21 mouse cellular contexts compared by ENCODE assay signal in genomic region chr3:107216400-107217100, GRCm38 (mm10). TPM values are rescaled to one million over a fixed set of nuclear protein-coding genes. Genes with fewer than 3 reads are reported as not detected.
"Had no signal": no experiment of that assay in that cellular context is flagged by ENCODE, and none has a peak within 500 bp of the region (broad histone marks: within the 10 kb centered on the region; RNA-seq: fewer than 3 reads in every experiment).

No protein-coding gene starts in this region.

- H3K9me3 ChIP-seq: limb, embryonic 10.5 days; liver, embryonic 15.5 days; neural tube, embryonic 12.5 days had no signal

- H3K36me3 ChIP-seq: limb, embryonic 10.5 days; liver, embryonic 15.5 days; neural tube, embryonic 12.5 days had no signal

- H3K4me2 ChIP-seq: liver, embryonic 11.5 days; liver, embryonic 15.5 days; neural tube, embryonic 12.5 days had no signal

- H3K4me1 ChIP-seq: limb, embryonic 10.5 days; liver, embryonic 15.5 days; neural tube, embryonic 12.5 days had no signal

- H3K9ac ChIP-seq: liver, embryonic 15.5 days; neural tube, embryonic 12.5 days had no signal

- H3K27ac ChIP-seq: left cerebral cortex, adult 2 months; limb, embryonic 10.5 days; liver, embryonic 15.5 days; neural tube, embryonic 12.5 days had no signal

- H3K4me3 ChIP-seq: left cerebral cortex, adult 2 months; limb, embryonic 10.5 days; liver, embryonic 15.5 days; neural tube, embryonic 12.5 days had no signal

- DNase-seq: kidney, adult 18-20 months; kidney, postnatal 25 days; lung, adult 2 months; lung, postnatal 36 days; retina, postnatal 1 day; thymus, postnatal 36 days had no signal

- H3K27me3 ChIP-seq: liver, embryonic 15.5 days; neural tube, embryonic 12.5 days had no signal

- ATAC-seq: lung, postnatal 0 days had no signal

RNA-seq across cellular contexts. Expression of gene Cym, which starts 5.0 kb away (rescaled TPM):
- total RNA-seq: layer of hippocampus, postnatal 25 days; left cerebral cortex, adult 2 months; left cerebral cortex, postnatal 14 days; megakaryocyte progenitor cell, adult 5-6 weeks; monocyte, adult 5-6 weeks; neutrophil, adult 5-6 weeks had no signal
- polyA plus RNA-seq: limb, embryonic 10.5 days; neural tube, embryonic 12.5 days; testis, adult 2 months had no signal

RNA-seq across cellular contexts. Expression of gene A630076J17Rik, which starts 13.9 kb away (rescaled TPM):
- total RNA-seq: layer of hippocampus, postnatal 25 days; left cerebral cortex, adult 2 months; left cerebral cortex, postnatal 14 days; megakaryocyte progenitor cell, adult 5-6 weeks; monocyte, adult 5-6 weeks; neutrophil, adult 5-6 weeks had no signal
- polyA plus RNA-seq: kidney, embryonic 16.5 days; limb, embryonic 10.5 days; limb, embryonic 14.5 days; liver, embryonic 11.5 days; liver, embryonic 15.5 days; lung, adult 2 months; lung, postnatal 0 days; neural tube, embryonic 12.5 days; testis, adult 2 months had no signal

RNA-seq across cellular contexts. Expression of gene Prok1, which starts 23.0 kb away (rescaled TPM):
- total RNA-seq: left cerebral cortex, adult 2 months; left cerebral cortex, postnatal 14 days; megakaryocyte progenitor cell, adult 5-6 weeks; monocyte, adult 5-6 weeks; neutrophil, adult 5-6 weeks had no signal
- polyA plus RNA-seq: limb, embryonic 10.5 days; liver, embryonic 11.5 days; lung, adult 2 months; lung, postnatal 0 days; neural tube, embryonic 12.5 days; testis, adult 2 months had no signal

RNA-seq across cellular contexts. Expression of gene Kcna10, which starts 33.7 kb away (rescaled TPM):
- total RNA-seq: layer of hippocampus, postnatal 25 days; left cerebral cortex, postnatal 14 days; megakaryocyte progenitor cell, adult 5-6 weeks; monocyte, adult 5-6 weeks; neutrophil, adult 5-6 weeks had no signal
- polyA plus RNA-seq: kidney, embryonic 16.5 days; limb, embryonic 10.5 days; limb, embryonic 14.5 days; liver, embryonic 11.5 days; liver, embryonic 15.5 days; lung, adult 2 months; lung, postnatal 0 days; neural tube, embryonic 12.5 days; thymus, postnatal 0 days had no signal
